Mouse (Mus musculus) intestine, embryonic 14.5 days (tissue): ENCODE measurements around the gene Eed. TPM values are rescaled to one million over a fixed set of nuclear protein-coding genes. Genes with fewer than 3 reads are reported as not detected.
A peak's percentile ranks its signal among the peaks of the same experiment; 100 is the strongest.

Source experiments
- ATAC-seq: fragments of 200-750 bp; cut with Nextera tagmentation; replicated peaks from 2 replicates; pipeline ENCODE4 v1.8.0; 2017; ENCODE audit warnings: low read depth, moderate number of reproducible peaks, moderate TSS enrichment, moderate library complexity; ENCODE audit not compliant: low FRiP score, low TSS enrichment
- DNase-seq: peaks from one replicate; pipeline ENCODE4 v3.0.0-alpha.2; 2018; ENCODE audit warnings: low spot score
- H3K27ac ChIP-seq: fragments of 300-500 bp; sonication (generic); 2 replicates; pipeline ENCODE4 v1.5.1; 2014; ENCODE audit warnings: low read depth, mild to moderate bottlenecking, control low read depth
- H3K27me3 ChIP-seq: fragments of 300-500 bp; sonication (generic); replicated peaks from 2 replicates; pipeline ENCODE4 v1.6.1; 2014; ENCODE audit warnings: low read length, control low read depth; ENCODE audit not compliant: control insufficient read depth, insufficient read depth
- H3K36me3 ChIP-seq: fragments of 300-500 bp; sonication (generic); 2 replicates; pipeline ENCODE4 v1.6.1; 2014; ENCODE audit warnings: low read length, control low read depth; ENCODE audit not compliant: control insufficient read depth, insufficient read depth
- H3K4me1 ChIP-seq: fragments of 300-500 bp; sonication (generic); replicated peaks from 2 replicates; pipeline ENCODE4 v1.6.1; 2014; ENCODE audit warnings: low read length, control low read depth, mixed read lengths; ENCODE audit not compliant: control insufficient read depth, insufficient read depth
- H3K4me2 ChIP-seq: fragments of 300-500 bp; sonication (generic); 2 replicates; pipeline ENCODE4 v1.6.1; 2014; ENCODE audit warnings: low read length
- H3K4me3 ChIP-seq: fragments of 300-500 bp; sonication (generic); 2 replicates; pipeline ENCODE4 v1.5.1; 2014; ENCODE audit warnings: low read depth, low read length, control low read depth, mixed read lengths
- H3K9ac ChIP-seq: fragments of 300-500 bp; sonication (generic); 2 replicates; pipeline ENCODE4 v1.6.1; 2014; ENCODE audit warnings: mild to moderate bottlenecking, low read length
- H3K9me3 ChIP-seq: fragments of 300-500 bp; sonication (generic); 2 replicates; pipeline ENCODE4 v1.6.1; 2016; ENCODE audit warnings: low read length, control low read depth; ENCODE audit not compliant: control insufficient read depth
- WGBS: fragments of 180-500 bp; shearing (Covaris S2); extraction: QIAGEN DNeasy Blood & Tissue Kit; methylation state at CpG from one replicate; pipeline ENCODE4 v1.1.7; 2014; 5-methylcytosine and 5-hydroxymethylcytosine counted together
- polyA plus RNA-seq: library from polyadenylated mRNA; unstranded; fragments of >200 nt; fragmentation: Nextera tagmentation; extraction: Ambion mirVana; gene quantifications from 2 replicates; pipeline ENCODE4 v1.2.1, GENCODE M21; 2014

Eed gene
- polyA plus RNA-seq, 1 experiment from 2014 or later, result 71.0 TPM

DNA sequence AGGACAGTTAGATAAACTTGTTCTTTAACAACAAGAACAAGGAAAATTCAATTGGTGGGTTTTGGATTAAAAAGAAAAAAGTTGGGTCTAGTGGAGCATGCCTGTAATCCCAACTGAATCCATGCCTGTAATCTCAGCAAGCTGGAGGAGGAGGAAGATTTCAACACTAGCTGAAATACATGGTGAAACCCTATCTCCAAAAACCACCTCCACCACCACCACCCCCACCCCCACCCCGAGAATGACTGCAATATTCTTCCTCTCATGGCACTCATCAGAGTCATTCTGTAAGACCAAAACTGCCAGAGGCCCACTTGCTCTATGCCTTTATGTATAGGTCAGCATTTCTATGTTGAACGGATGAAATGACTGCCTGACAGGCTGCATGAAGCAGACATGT lies 13.5 kb downstream of the Eed start:
- H3K27ac ChIP-seq, result no peak overlapping the region
- H3K4me2 ChIP-seq, result no peak overlapping the region
- no peak overlapping the region for H3K4me3 ChIP-seq
- DNase-seq, result no peak
- no peak for ATAC-seq
- peaks cover 88% of the 10 kb centered on the region for H3K36me3 ChIP-seq
- 81% methylated on average over 2 of the region's 2 CpGs for WGBS
- no peak overlapping the region for H3K9ac ChIP-seq
- no peaks in the 10 kb centered on the region for H3K4me1 ChIP-seq
- H3K9me3 ChIP-seq, result no peaks in the 10 kb centered on the region
- no peaks in the 10 kb centered on the region for H3K27me3 ChIP-seq

DNA sequence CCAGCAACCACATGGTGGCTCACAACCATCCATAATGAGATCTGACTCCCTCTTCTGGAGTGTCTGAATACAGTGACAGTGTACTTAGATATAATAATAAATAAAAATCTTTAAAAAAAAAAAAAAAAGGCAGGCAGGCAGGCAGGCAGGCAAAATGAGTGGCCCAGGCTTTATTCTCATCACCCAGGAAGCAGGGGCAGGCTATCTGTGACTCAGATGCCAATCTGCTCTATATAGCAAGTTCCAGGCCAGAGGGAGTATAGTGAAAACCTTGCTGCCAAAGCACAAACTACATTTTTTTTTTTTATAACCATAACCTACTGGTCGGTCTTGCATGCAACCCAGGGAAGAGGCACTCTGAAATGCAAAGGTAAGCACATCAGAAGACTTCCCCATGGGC lies 14.0 kb downstream of the Eed start:
- H3K36me3 ChIP-seq, result peaks cover 89% of the 10 kb centered on the region
- WGBS, result 88% methylated on average over 1 of the region's 1 CpGs
- DNase-seq, result no peak

DNA sequence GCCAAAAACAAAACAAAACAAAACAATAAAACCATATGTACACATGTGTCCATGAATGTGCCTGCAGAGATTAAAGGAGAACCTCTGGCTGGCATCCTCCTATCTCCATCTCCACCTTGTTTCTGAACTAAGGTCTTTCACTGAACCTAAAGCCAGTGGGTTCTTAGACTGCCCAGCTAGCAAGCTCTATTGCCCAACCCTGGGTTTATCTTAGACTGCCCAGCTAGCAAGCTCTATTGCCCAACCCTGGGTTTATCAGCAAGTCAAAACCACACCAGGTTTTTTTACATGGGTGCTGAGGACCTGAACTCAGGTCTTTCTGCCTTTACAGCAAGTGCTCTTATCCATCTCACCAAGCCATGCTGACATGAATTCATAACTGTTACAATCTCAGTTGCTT lies 17.6 kb downstream of the Eed start:
- ATAC-seq (no peak), DNase-seq (no peak)
- no peaks in the 10 kb centered on the region for H3K27me3 ChIP-seq
- H3K4me2 ChIP-seq, result no peak overlapping the region
- no peaks in the 10 kb centered on the region for H3K4me1 ChIP-seq
- no peaks in the 10 kb centered on the region for H3K9me3 ChIP-seq
- H3K36me3 ChIP-seq, result peaks cover 94% of the 10 kb centered on the region
- H3K27ac ChIP-seq, result no peak overlapping the region
- no peak overlapping the region for H3K4me3 ChIP-seq
- H3K9ac ChIP-seq, result no peak overlapping the region

More for the DNA sequence above, 14.0 kb downstream of the Eed start:
- H3K4me2 ChIP-seq, result no peak overlapping the region
- no peak for ATAC-seq
- H3K4me1 ChIP-seq, result no peaks in the 10 kb centered on the region
- no peak overlapping the region for H3K9ac ChIP-seq
- H3K27me3 ChIP-seq, result no peaks in the 10 kb centered on the region
- no peak overlapping the region for H3K4me3 ChIP-seq
- no peak overlapping the region for H3K27ac ChIP-seq
- no peaks in the 10 kb centered on the region for H3K9me3 ChIP-seq

DNA sequence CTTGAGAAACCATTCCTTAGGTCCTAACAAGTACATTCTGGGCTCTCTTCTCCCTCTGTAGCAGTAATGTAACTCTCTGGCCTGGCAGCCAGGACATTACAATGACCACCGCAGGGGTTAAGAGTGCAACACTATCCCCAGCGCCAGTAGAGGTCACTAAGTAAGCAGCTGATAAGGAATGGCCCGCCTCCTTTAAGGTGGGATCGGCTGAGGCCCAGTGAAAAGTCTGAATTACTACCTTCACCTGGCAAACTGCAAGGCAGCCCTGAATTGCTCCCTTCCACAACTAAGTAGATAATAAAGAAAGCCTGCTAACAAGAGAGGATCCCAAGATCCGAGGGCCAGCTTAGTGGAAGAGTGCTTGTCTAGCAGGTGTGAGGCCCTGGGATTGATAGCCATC lies 23.5 kb downstream of the Eed start:
- Histone ChIP-seq H3K27ac (no peak overlapping the region), H3K9ac (no peak overlapping the region), H3K27me3 (no peaks in the 10 kb centered on the region), H3K4me1 (no peaks in the 10 kb centered on the region), H3K36me3 (peaks cover 85% of the 10 kb centered on the region), H3K4me3 (no peak overlapping the region), H3K9me3 (no peaks in the 10 kb centered on the region), H3K4me2 (no peak overlapping the region)
- no peak for DNase-seq
- ATAC-seq, result no peak
- 35% methylated on average over 5 of the region's 5 CpGs for WGBS

DNA sequence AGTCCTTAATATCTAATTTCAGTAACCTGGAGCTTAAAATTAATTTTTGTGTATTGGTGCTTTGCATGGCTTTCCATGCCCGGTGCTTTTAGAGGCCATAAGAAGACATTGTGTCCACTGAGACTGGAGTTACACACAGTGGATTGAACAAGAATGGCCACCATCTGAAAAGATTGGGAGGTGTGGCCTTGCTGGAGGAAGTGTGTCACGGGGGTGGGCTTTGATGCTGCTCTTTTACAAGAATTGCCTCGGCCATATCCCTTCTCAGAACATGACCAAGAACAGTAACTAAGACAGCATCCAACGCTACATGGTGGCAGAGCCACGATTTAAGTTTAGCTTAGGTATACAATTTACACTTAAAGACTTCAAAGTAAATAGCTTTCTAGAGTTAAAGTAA lies 26.5 kb downstream of the Eed start:
- no peak overlapping the region for H3K9ac ChIP-seq
- no peak overlapping the region for H3K4me3 ChIP-seq
- no peak overlapping the region for H3K4me2 ChIP-seq
- no peaks in the 10 kb centered on the region for H3K9me3 ChIP-seq
- peaks cover 55% of the 10 kb centered on the region for H3K36me3 ChIP-seq
- ATAC-seq (no peak), DNase-seq (no peak)
- H3K27me3 ChIP-seq, result no peaks in the 10 kb centered on the region
- H3K27ac ChIP-seq, result no peak overlapping the region
- H3K4me1 ChIP-seq, result no peaks in the 10 kb centered on the region
- 63% methylated on average over 5 of the region's 5 CpGs for WGBS

DNA sequence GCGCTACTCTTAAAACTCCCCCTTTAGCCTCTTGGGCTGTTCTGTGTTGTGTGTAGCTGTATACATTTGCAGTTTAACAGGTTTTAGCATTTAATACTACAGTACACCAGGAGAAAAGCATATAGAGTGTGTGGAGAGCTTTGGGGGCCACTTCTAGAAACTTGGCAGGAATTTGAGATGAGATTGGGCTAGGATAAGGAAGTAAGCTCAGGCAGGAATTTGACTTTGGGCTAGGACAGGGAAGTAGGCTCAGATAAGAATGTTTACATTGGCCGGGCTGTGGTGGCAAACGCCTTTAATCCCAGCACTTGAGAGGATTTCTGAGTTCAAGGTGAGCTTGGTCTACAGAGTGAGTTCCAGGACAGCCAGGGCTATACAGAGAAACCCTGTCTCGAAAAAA lies 31.4 kb downstream of the Eed start:
- DNase-seq (no peak), ATAC-seq (no peak)
- no peaks in the 10 kb centered on the region for H3K9me3 ChIP-seq
- H3K36me3 ChIP-seq, result peaks cover 9% of the 10 kb centered on the region
- WGBS, result 56% methylated on average over 4 of the region's 4 CpGs
- no peak overlapping the region for H3K27ac ChIP-seq
- no peak overlapping the region for H3K4me3 ChIP-seq
- no peak overlapping the region for H3K4me2 ChIP-seq
- H3K4me1 ChIP-seq, result no peaks in the 10 kb centered on the region
- H3K27me3 ChIP-seq, result no peaks in the 10 kb centered on the region
- H3K9ac ChIP-seq, result no peak overlapping the region

DNA sequence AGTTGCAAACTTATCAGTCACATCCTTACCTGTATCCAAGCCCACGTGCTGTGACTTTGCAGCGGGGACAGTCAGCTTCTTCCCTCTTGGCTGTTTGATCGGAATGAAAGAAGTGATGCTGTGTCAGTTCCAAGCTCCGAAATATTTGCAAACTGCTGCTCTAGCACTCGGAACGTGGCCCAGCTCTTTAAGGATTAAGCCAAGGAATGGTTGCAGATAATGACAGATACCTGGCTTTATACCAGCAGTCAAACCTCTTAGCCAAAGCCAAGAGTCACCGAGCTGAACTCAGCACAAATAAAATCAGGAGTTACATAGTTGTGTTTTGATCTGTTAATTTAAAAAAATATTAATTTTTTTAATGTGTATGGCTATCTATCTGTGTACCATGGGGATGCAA lies 32.8 kb downstream of the Eed start:
- 84% methylated on average over 7 of the region's 7 CpGs for WGBS
- Histone ChIP-seq H3K9ac (no peak overlapping the region), H3K4me1 (no peaks in the 10 kb centered on the region), H3K27ac (no peak overlapping the region), H3K4me2 (no peak overlapping the region), H3K27me3 (no peaks in the 10 kb centered on the region), H3K4me3 (no peak overlapping the region), H3K9me3 (no peaks in the 10 kb centered on the region), H3K36me3 (0 out of 2 replicates have a peak, but pooled peaks cover 3% of the 10 kb centered on the region)
- no peak for ATAC-seq
- DNase-seq, result no peak

DNA sequence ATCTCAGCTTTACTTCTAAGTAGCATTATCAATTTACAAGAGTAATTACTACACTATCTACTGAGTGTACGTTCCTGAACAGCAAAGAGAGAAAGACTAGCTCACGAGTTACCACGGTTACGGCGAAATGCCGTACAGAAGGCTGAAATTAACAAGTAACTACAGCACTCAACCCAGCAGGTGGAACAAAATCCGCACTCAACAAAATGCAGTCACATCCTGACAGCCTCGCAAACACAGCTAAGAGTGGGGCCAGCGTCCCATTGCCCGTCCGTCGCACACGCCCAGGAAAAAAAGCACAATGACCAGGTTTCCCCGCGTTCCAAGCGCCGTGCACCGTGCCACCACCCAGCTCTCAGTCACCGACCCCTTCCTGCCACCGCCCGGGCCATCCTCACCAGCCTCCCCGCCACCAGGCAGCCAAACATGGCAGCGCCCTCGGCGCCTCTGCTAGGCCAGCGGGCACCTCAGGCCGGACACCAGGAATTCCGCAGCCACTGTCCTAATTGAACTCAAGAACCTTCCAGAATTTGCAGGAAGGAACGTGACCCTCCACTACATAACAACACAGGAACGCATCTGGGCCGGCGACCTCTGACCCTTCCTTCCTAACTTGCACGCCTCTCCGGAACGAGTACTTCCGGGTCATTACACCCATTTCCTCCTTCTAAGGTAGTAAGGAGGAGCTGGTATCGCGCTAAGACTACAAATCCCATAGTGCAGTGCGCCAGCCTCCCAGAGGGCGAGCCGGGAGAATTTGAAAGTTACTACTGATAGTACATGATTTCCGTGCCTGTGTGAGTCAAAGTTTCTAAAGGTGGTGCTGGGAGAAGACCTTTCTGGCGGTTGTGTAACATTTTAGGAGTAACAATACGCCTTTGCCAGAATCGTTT lies 40.0 kb downstream of the Eed start, which contains the start of gene Hikeshi:
Hikeshi (minus strand) TSS at position 634 of the 893 bp plus-strand sequence.
- H3K4me3 ChIP-seq, result peak within 1 kb of the TSS; percentile 88
- H3K9me3 ChIP-seq, result no peaks in the 10 kb centered on the region
- peak within 1 kb of the TSS; percentile 78 for H3K4me2 ChIP-seq
- H3K4me1 ChIP-seq, result peaks cover 7% of the 10 kb centered on the region
- H3K9ac ChIP-seq, result peak within 1 kb of the TSS; percentile 75
- under 1% methylated on average over 45 of the region's 45 CpGs for WGBS
- peak within 1 kb of the TSS; percentile 79 for H3K27ac ChIP-seq
- no peaks in the 10 kb centered on the region for H3K36me3 ChIP-seq
- no peaks in the 10 kb centered on the region for H3K27me3 ChIP-seq
- DNase-seq, result peak; percentile 93
- peak; percentile 98 for ATAC-seq
